Mouse (Mus musculus) megakaryocyte, embryonic 14.5 days (primary cell): ENCODE data around the gene Lmbr1l.

Source experiments
- FLI1 ChIP-seq: IDR thresholded peaks from 2 replicates; pipeline ENCODE4 v1.6.1; 2012; ENCODE audit warnings: low read length, inconsistent platforms, mixed read lengths
- GATA1 ChIP-seq: IDR thresholded peaks from 3 replicates; pipeline ENCODE4 v1.6.1; 2012; ENCODE audit warnings: mixed read lengths, low read length, inconsistent platforms, borderline replicate concordance

GRCm38 (mm10) chr15:98956000-98956399 is 38.0 kb upstream of the Lmbr1l start:
- TF ChIP-seq GATA1 (no peak), FLI1 (no peak)
